In the genomic region with DNA sequence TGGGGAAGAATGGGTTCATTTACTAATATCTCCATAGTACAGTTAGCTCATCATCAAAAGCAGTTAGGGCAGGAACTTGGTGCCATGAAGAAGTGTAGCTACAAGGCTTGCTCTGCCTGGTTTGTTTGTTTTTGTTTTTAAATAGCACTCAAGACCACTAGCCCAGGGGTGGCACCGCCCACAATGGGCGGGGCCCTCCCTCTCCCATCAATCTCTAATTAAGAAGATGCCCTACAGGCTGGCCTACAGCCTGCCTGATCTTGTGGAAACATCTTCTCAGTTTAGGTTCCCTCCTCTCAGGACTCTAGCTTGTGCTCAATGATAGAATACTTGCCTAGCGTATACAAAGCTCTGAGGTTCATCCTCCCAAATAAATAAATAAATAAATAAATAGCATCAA, we compare ENCODE assay signal across 8 mouse cellular contexts. TPM values are rescaled to one million over a fixed set of nuclear protein-coding genes. Genes with fewer than 3 reads are reported as not detected.
DNase-seq lines count a peak whose midpoint lies in the region; ATAC-seq lines count a peak whose summit lies in the region.

No protein-coding gene starts in this region.

- no peaks in the 10 kb centered on the region for H3K27me3 ChIP-seq in lung, embryonic 16.5 days (ENCODE audit: control insufficient read depth, insufficient read depth, low read depth, low read length)
- H3K27me3 ChIP-seq in hindbrain, embryonic 10.5 days (ENCODE audit: insufficient read depth, poor library complexity, severe bottlenecking): no peaks in the 10 kb centered on the region; the same call in 1 of the 2 replicates

- no peaks in the 10 kb centered on the region for H3K9me3 ChIP-seq in lung, embryonic 16.5 days (ENCODE audit: control insufficient read depth, low read length)
- no peaks in the 10 kb centered on the region for H3K9me3 ChIP-seq in hindbrain, embryonic 10.5 days

- peak overlapping the region; percentile 83 for H3K4me2 ChIP-seq in lung, embryonic 16.5 days (ENCODE audit: low read depth, low read length)

- peak overlapping the region; percentile 93 for H3K4me3 ChIP-seq in lung, embryonic 16.5 days (ENCODE audit: low read length)
- peak overlapping the region; percentile 70 for H3K4me3 ChIP-seq in hindbrain, embryonic 10.5 days

- peak; percentile 43 for ATAC-seq in lung, embryonic 16.5 days (ENCODE audit: low read depth)
- ATAC-seq in megakaryocyte progenitor cell, adult 5-6 weeks (replicated peaks; ENCODE audit: poor library complexity): peak; percentile 67

- H3K4me1 ChIP-seq in lung, embryonic 16.5 days (replicated peaks; ENCODE audit: control insufficient read depth, insufficient read depth, low read length): peaks cover 21% of the 10 kb centered on the region
- H3K4me1 ChIP-seq in hindbrain, embryonic 10.5 days (replicated peaks): peaks cover 12% of the 10 kb centered on the region

- no peaks in the 10 kb centered on the region for H3K36me3 ChIP-seq in lung, embryonic 16.5 days (ENCODE audit: control insufficient read depth, insufficient read depth, low read length)
- 0 out of 2 replicates have a peak, but pooled peaks cover 5% of the 10 kb centered on the region for H3K36me3 ChIP-seq in hindbrain, embryonic 10.5 days

- WGBS in lung, embryonic 16.5 days: 0% methylated on average over 3 of the region's 3 CpGs
- WGBS in hindbrain, embryonic 10.5 days: 1% methylated on average over 3 of the region's 3 CpGs

- no peak for DNase-seq in lung, adult 18-20 months
- peak; percentile 66 for DNase-seq in c-Kit-negative CD71-positive TER-119-positive erythroid progenitor cells, embryonic 14.5 days (ENCODE audit: low read depth, low spot score)
- DNase-seq in hindbrain, embryonic 10.5 days (ENCODE audit: low spot score): peak; percentile 41
- peak; percentile 29 for DNase-seq in yolk sac, embryonic 10.5 days (ENCODE audit: low spot score)
- DNase-seq in right cerebral cortex, postnatal 25 days: no peak
- DNase-seq in frontal cortex, adult 2 months (ENCODE audit: extremely low spot score in 1 of 2, low spot score in 1 of 2): no peak

- peak overlapping the region; percentile 86 for H3K27ac ChIP-seq in lung, embryonic 16.5 days (ENCODE audit: low read length)
- peak overlapping the region; percentile 96 for H3K27ac ChIP-seq in hindbrain, embryonic 10.5 days

- peak overlapping the region; percentile 89 for H3K9ac ChIP-seq in lung, embryonic 16.5 days (ENCODE audit: low read length)

RNA-seq across cellular contexts. Expression of gene Ckap2, which starts 0.7 kb away (rescaled TPM):
- polyA plus RNA-seq in lung, embryonic 16.5 days (2015; fragmentation: Nextera tagmentation; extraction: Ambion mirVana): 55.0 and 55.5 TPM in 2 replicates
- 37.5 and 46.4 TPM in 2 replicates for polyA plus RNA-seq in hindbrain, embryonic 10.5 days (2016; fragmentation: Nextera tagmentation; extraction: Ambion mirVana)
- total RNA-seq in megakaryocyte progenitor cell, adult 5-6 weeks (2015): 44.7 and 46.0 TPM in 2 replicates
- 33.6 and 36.4 TPM in 2 replicates for total RNA-seq in megakaryocyte progenitor cell, adult 5-6 weeks (2017)
- polyA plus RNA-seq in frontal cortex, adult 2 months (2012; rRNA removed): 1.2 and 1.5 TPM in 2 replicates

RNA-seq across cellular contexts. Expression of gene Vps36, which starts 7.7 kb away (rescaled TPM):
- 47.0 and 47.3 TPM in 2 replicates for polyA plus RNA-seq in lung, embryonic 16.5 days (2015; fragmentation: Nextera tagmentation; extraction: Ambion mirVana)
- 31.1 and 38.2 TPM in 2 replicates for polyA plus RNA-seq in hindbrain, embryonic 10.5 days (2016; fragmentation: Nextera tagmentation; extraction: Ambion mirVana)
- total RNA-seq in megakaryocyte progenitor cell, adult 5-6 weeks (2015): 37.9 and 44.6 TPM in 2 replicates
- total RNA-seq in megakaryocyte progenitor cell, adult 5-6 weeks (2017): 43.3 and 45.3 TPM in 2 replicates
- polyA plus RNA-seq in frontal cortex, adult 2 months (2012; rRNA removed): 15.1 and 16.5 TPM in 2 replicates

RNA-seq across cellular contexts. Expression of gene Nek3, which starts 18.6 kb away (rescaled TPM):
- polyA plus RNA-seq in lung, embryonic 16.5 days (2015; fragmentation: Nextera tagmentation; extraction: Ambion mirVana): 5.1 and 5.6 TPM in 2 replicates
- 7.6 and 9.1 TPM in 2 replicates for polyA plus RNA-seq in hindbrain, embryonic 10.5 days (2016; fragmentation: Nextera tagmentation; extraction: Ambion mirVana)
- 2.3 and 3.7 TPM in 2 replicates for total RNA-seq in megakaryocyte progenitor cell, adult 5-6 weeks (2015)
- total RNA-seq in megakaryocyte progenitor cell, adult 5-6 weeks (2017): 2.8 and 5.0 TPM in 2 replicates
- 3.8 and 4.4 TPM in 2 replicates for polyA plus RNA-seq in frontal cortex, adult 2 months (2012; rRNA removed)

RNA-seq across cellular contexts. Expression of gene Thsd1, which starts 42.2 kb away (rescaled TPM):
- polyA plus RNA-seq in lung, embryonic 16.5 days (2015; fragmentation: Nextera tagmentation; extraction: Ambion mirVana): 34.4 and 35.0 TPM in 2 replicates
- 9.2 and 11.4 TPM in 2 replicates for polyA plus RNA-seq in hindbrain, embryonic 10.5 days (2016; fragmentation: Nextera tagmentation; extraction: Ambion mirVana)
- total RNA-seq in megakaryocyte progenitor cell, adult 5-6 weeks (2015): 1.8 and 2.2 TPM in 2 replicates
- total RNA-seq in megakaryocyte progenitor cell, adult 5-6 weeks (2017): 0.92 and 1.9 TPM in 2 replicates
- polyA plus RNA-seq in frontal cortex, adult 2 months (2012; rRNA removed): 5.6 and 5.8 TPM in 2 replicates

Comparison
In these comparisons a context has a peak if more than half of its experiments do, and no peak if none do; other contexts are left out.
1. DNase-seq: peak in c-Kit-negative CD71-positive TER-119-positive erythroid progenitor cells, embryonic 14.5 days (single experiment), hindbrain, embryonic 10.5 days (single experiment) and yolk sac, embryonic 10.5 days (single experiment); none in lung, adult 18-20 months (0 of 2), right cerebral cortex, postnatal 25 days (single experiment) and frontal cortex, adult 2 months (0 of 2).
2. RNA of gene Ckap2, which starts 0.7 kb away (polyA plus RNA-seq): 55.0 to 55.5 TPM in lung, embryonic 16.5 days and 37.5 to 46.4 TPM in hindbrain, embryonic 10.5 days; 1.2 to 1.5 TPM in frontal cortex, adult 2 months; every median in the first group is over 10 times any median in the second.